Mouse (Mus musculus) brown adipose tissue, adult 24 weeks (tissue): Measurements from ENCODE around the gene Dph7. TPM values are rescaled to one million over a fixed set of nuclear protein-coding genes. Genes with fewer than 3 reads are reported as not detected.

Source experiments
- H3K27ac ChIP-seq: fragments of 200-500 bp; replicated peaks from 2 replicates; pipeline ENCODE4 v1.5.1; 2012; ENCODE audit warnings: low read depth, mild to moderate bottlenecking, low read length
- H3K4me1 ChIP-seq: fragments of 200-500 bp; 2 replicates; pipeline ENCODE4 v1.6.1; 2012; ENCODE audit warnings: low read length, mixed read lengths; ENCODE audit not compliant: control insufficient read depth, insufficient read depth, insufficient read length
- H3K4me3 ChIP-seq: fragments of 200-500 bp; 2 replicates; pipeline ENCODE4 v1.5.1; 2012; ENCODE audit warnings: low read depth, mild to moderate bottlenecking, low read length, moderate library complexity; ENCODE audit not compliant: insufficient read depth
- polyA plus RNA-seq: library from polyadenylated mRNA; stranded (reverse); fragments of >200 nt; gene quantifications from 2 replicates; pipeline ENCODE4 v1.2.4, GENCODE M21; 2012; ENCODE audit not compliant: missing spikeins, insufficient read depth, insufficient read length

Dph7 gene
- polyA plus RNA-seq, 1 experiment = 6.0 TPM

- Histone ChIP-seq H3K4me3 (no peak overlapping the region), H3K27ac (no peak overlapping the region), H3K4me1 (no peaks in the 10 kb centered on the region)
Measured at GRCm38 (mm10) chr2:24996471-24996870, 34.3 kb downstream of the Dph7 start.

GRCm38 (mm10) chr2:25000544-25001235 lies 38.5 kb downstream of the Dph7 start:
- no peak overlapping the region for H3K4me3 ChIP-seq
- no peak overlapping the region for H3K27ac ChIP-seq
- H3K4me1 ChIP-seq = no peaks in the 10 kb centered on the region

DNA sequence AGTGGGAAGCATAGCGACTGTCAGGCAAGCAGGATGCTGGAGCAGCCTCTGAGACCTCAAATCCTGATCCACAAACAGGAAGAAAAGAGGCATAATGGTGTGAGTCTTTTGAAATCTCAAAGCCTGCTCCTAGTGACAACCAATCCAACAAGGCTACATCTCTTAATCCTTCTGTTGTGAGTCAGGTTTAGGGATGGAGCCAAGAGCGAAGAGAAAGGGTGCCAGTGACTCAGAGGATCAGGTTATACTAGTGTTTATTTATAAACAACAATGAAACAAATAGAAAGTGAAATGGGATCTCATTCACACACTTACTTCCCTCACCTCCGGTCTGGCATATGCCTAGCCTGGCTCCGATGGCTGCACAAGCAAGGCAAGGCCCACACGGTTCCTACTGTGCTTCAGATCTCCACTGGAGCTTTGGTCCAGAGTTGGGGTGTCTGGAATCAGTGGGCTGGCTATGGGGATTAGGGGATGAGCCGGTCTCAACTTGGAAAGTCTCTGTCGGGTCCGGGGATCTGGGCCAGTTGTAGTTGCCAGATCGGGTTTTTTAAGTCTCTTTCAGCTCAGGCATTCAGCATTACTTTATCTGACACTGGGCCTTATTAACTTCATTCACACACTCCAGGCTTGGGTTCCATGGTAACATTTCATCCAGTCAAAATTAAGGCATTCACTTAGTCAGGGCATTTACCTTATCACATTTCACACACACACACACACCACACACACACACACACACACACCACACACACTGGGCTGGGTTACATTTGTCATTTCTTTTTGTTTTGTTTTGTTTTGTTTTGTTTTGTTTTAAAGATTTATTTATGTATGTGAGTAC lies 42.0 kb downstream of the Dph7 start:
- no peak overlapping the region for H3K27ac ChIP-seq
- H3K4me3 ChIP-seq = no peak overlapping the region
- H3K4me1 ChIP-seq = no peaks in the 10 kb centered on the region

GRCm38 (mm10) chr2:25006767-25007166 lies 44.6 kb downstream of the Dph7 start:
- no peak overlapping the region for H3K4me3 ChIP-seq
- H3K27ac ChIP-seq = no peak overlapping the region
- H3K4me1 ChIP-seq = no peaks in the 10 kb centered on the region

DNA sequence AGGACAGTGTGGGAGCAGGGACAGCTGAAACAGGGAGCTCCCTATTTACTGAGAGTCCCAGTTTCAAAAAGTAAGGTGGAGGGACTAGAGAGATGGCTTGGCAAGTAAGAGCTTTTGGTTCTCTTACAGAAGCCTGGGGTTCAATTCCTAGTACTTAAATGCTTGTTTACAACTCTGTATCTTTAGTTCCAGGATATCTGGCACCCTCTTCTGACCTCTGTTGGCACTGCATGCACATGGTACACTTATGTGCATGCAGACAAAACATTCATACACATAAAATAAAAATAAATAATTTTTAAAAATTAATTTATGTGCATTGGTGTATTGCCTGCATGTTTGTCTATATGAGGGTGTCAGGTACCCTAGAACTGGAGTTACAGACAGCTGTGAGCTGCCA lies 46.0 kb downstream of the Dph7 start:
- no peak overlapping the region for H3K4me3 ChIP-seq
- no peak overlapping the region for H3K27ac ChIP-seq
- H3K4me1 ChIP-seq = no peaks in the 10 kb centered on the region

Other genes starting within 250 kb of the Dph7 start
- gene Cacna1b, start 199.2 kb upstream of the Dph7 start, polyA plus RNA-seq = not detected in 2 replicates
- 12.2 and 15.2 TPM in 2 replicates for gene Ehmt1, start 42.8 kb upstream of the Dph7 start, polyA plus RNA-seq
- gene Arrdc1, start 27.1 kb upstream of the Dph7 start, polyA plus RNA-seq = 3.1 and 5.2 TPM in 2 replicates
- 7.2 and 10.3 TPM in 2 replicates for gene Zmynd19, start 12.6 kb upstream of the Dph7 start, polyA plus RNA-seq
- 115 and 150 TPM in 2 replicates for gene Mrpl41, start 12.7 kb downstream of the Dph7 start, polyA plus RNA-seq
- 7.8 and 12.2 TPM in 2 replicates for gene Pnpla7, start 13.6 kb downstream of the Dph7 start, polyA plus RNA-seq
- gene Nsmf, start 92.0 kb downstream of the Dph7 start, polyA plus RNA-seq = 10.6 and 15.1 TPM in 2 replicates
- gene Entpd8, start 117.9 kb downstream of the Dph7 start, polyA plus RNA-seq = not detected in 2 replicates
- gene Noxa1, start 132.7 kb downstream of the Dph7 start, polyA plus RNA-seq = not detected in 2 replicates
- gene Nrarp, start 218.4 kb downstream of the Dph7 start, polyA plus RNA-seq = 6.4 and 7.1 TPM in 2 replicates
- gene Tor4a, start 234.5 kb downstream of the Dph7 start, polyA plus RNA-seq = 1.8 and 6.0 TPM in 2 replicates
- gene Nelfb, start 249.1 kb downstream of the Dph7 start, polyA plus RNA-seq = 15.4 and 19.0 TPM in 2 replicates